8 mouse cellular contexts compared by ENCODE assay signal in genomic region chr9:21197981-21198380, GRCm38 (mm10). TPM values are rescaled to one million over a fixed set of nuclear protein-coding genes. Genes with fewer than 3 reads are reported as not detected.
DNase-seq lines count a peak whose midpoint lies in the region; ATAC-seq and TF ChIP-seq lines count a peak whose summit lies in the region.

No protein-coding gene starts in this region.

- WGBS in hindbrain, embryonic 13.5 days: 13% methylated on average over 4 of the region's 4 CpGs
- WGBS in limb, embryonic 14.5 days: 16% methylated on average over 4 of the region's 4 CpGs
- 65% methylated on average over 4 of the region's 4 CpGs for WGBS in liver, embryonic 12.5 days (ENCODE audit: insufficient replicate concordance)

- peak overlapping the region; percentile 89 for H3K9ac ChIP-seq in hindbrain, embryonic 13.5 days
- no peak overlapping the region for H3K9ac ChIP-seq in limb, embryonic 14.5 days (ENCODE audit: low read depth, low read length, severe bottlenecking)
- H3K9ac ChIP-seq in liver, embryonic 12.5 days: no peak overlapping the region

- peak; percentile 14 for DNase-seq in MN1 (ENCODE audit: low spot score)
- peak; percentile 77 for DNase-seq in embryo, embryonic 10 days (ENCODE audit: low spot score)
- DNase-seq in limb, embryonic 14.5 days (ENCODE audit: low spot score): no peak
- peak; percentile 90 for DNase-seq in telencephalon, adult 2 months (ENCODE audit: low read depth, low spot score)
- no peak for DNase-seq in spleen, postnatal 4 days (ENCODE audit: low spot score in 2 of 2)
- no peak for DNase-seq in adrenal gland, postnatal 36 days

- peak overlapping the region; percentile 89 for H3K4me2 ChIP-seq in hindbrain, embryonic 13.5 days
- peak overlapping the region; percentile 47; the same call in 1 of the 2 replicates for H3K4me2 ChIP-seq in limb, embryonic 14.5 days (replicated peaks; ENCODE audit: low read depth, low read length, severe bottlenecking)
- no peak overlapping the region for H3K4me2 ChIP-seq in liver, embryonic 12.5 days

- peak; percentile 84 for ATAC-seq in hindbrain, embryonic 13.5 days (ENCODE audit: low FRiP score)
- peak; percentile 76; the same call in 1 of the 2 replicates for ATAC-seq in limb, embryonic 14.5 days (ENCODE audit: low FRiP score, low read depth)
- ATAC-seq in liver, embryonic 12.5 days: no peak

- H3K36me3 ChIP-seq in hindbrain, embryonic 13.5 days: peaks cover 18% of the 10 kb centered on the region
- no peaks in the 10 kb centered on the region for H3K36me3 ChIP-seq in limb, embryonic 14.5 days (ENCODE audit: control insufficient read depth, insufficient read depth, low read length)
- peaks cover 5% of the 10 kb centered on the region; the same call in 1 of the 2 replicates for H3K36me3 ChIP-seq in liver, embryonic 12.5 days

- H3K27me3 ChIP-seq in hindbrain, embryonic 13.5 days: no peaks in the 10 kb centered on the region
- H3K27me3 ChIP-seq in limb, embryonic 14.5 days (ENCODE audit: control insufficient read depth, insufficient read depth, low read length): no peaks in the 10 kb centered on the region
- H3K27me3 ChIP-seq in liver, embryonic 12.5 days (replicated peaks): no peaks in the 10 kb centered on the region

- no peak for TF ChIP-seq POLR2A in limb, embryonic 14.5 days (IDR thresholded peaks at IDR 0.05; ENCODE audit: borderline replicate concordance, extremely low read depth, insufficient read depth, insufficient read length)

- peaks cover 38% of the 10 kb centered on the region for H3K4me1 ChIP-seq in hindbrain, embryonic 13.5 days (replicated peaks)
- peaks cover 6% of the 10 kb centered on the region; the same call in 1 of the 2 replicates for H3K4me1 ChIP-seq in limb, embryonic 14.5 days (ENCODE audit: control insufficient read depth, insufficient read depth, low read length)
- H3K4me1 ChIP-seq in liver, embryonic 12.5 days: peaks cover 8% of the 10 kb centered on the region

- H3K27ac ChIP-seq in hindbrain, embryonic 13.5 days: 0 out of 2 replicates have a peak overlapping the region, but pooled peaks have one; percentile 36
- no peak overlapping the region for H3K27ac ChIP-seq in limb, embryonic 14.5 days (replicated peaks; ENCODE audit: low read depth, low read length)
- H3K27ac ChIP-seq in liver, embryonic 12.5 days: no peak overlapping the region

- no peaks in the 10 kb centered on the region for H3K9me3 ChIP-seq in hindbrain, embryonic 13.5 days
- no peaks in the 10 kb centered on the region for H3K9me3 ChIP-seq in limb, embryonic 14.5 days (ENCODE audit: control insufficient read depth, low read length)
- no peaks in the 10 kb centered on the region for H3K9me3 ChIP-seq in liver, embryonic 12.5 days (replicated peaks)

- H3K4me3 ChIP-seq in hindbrain, embryonic 13.5 days: peak overlapping the region; percentile 61
- no peak overlapping the region for H3K4me3 ChIP-seq in limb, embryonic 14.5 days (replicated peaks; ENCODE audit: low read length)
- H3K4me3 ChIP-seq in liver, embryonic 12.5 days: no peak overlapping the region

RNA-seq across cellular contexts. Expression of gene Pde4a, which starts 32.5 kb away (rescaled TPM):
- 17.6 and 18.8 TPM in 2 replicates for polyA plus RNA-seq in hindbrain, embryonic 13.5 days (2015; fragmentation: Nextera tagmentation; extraction: Ambion mirVana)
- polyA plus RNA-seq in limb, embryonic 14.5 days (2012; rRNA removed): 5.7 and 7.1 TPM in 2 replicates
- polyA plus RNA-seq in limb, embryonic 14.5 days (2014; fragmentation: Nextera tagmentation; extraction: Ambion mirVana): 4.4 and 5.7 TPM in 2 replicates
- total RNA-seq in adrenal gland, postnatal 36 days (2021): 10 to 100 TPM in 1 of 2 experiments, 1 to 10 TPM in 1; 8.6 to 10.6 TPM
- 2.6 and 2.9 TPM in 2 replicates for polyA plus RNA-seq in liver, embryonic 12.5 days (2016; fragmentation: Nextera tagmentation; extraction: Ambion mirVana)

RNA-seq across cellular contexts. Expression of gene Keap1, which starts 41.2 kb away (rescaled TPM):
- 61.8 and 64.7 TPM in 2 replicates for polyA plus RNA-seq in hindbrain, embryonic 13.5 days (2015; fragmentation: Nextera tagmentation; extraction: Ambion mirVana)
- polyA plus RNA-seq in limb, embryonic 14.5 days (2012; rRNA removed): 52.8 and 73.8 TPM in 2 replicates
- 50.4 and 52.3 TPM in 2 replicates for polyA plus RNA-seq in limb, embryonic 14.5 days (2014; fragmentation: Nextera tagmentation; extraction: Ambion mirVana)
- 10 to 100 TPM; 45.8 to 46.0 TPM for total RNA-seq in adrenal gland, postnatal 36 days (2021)
- 39.8 and 41.6 TPM in 2 replicates for polyA plus RNA-seq in liver, embryonic 12.5 days (2016; fragmentation: Nextera tagmentation; extraction: Ambion mirVana)

RNA-seq across cellular contexts. Expression of gene Cdc37, which starts 48.2 kb away (rescaled TPM):
- polyA plus RNA-seq in hindbrain, embryonic 13.5 days (2015; fragmentation: Nextera tagmentation; extraction: Ambion mirVana): 221 and 223 TPM in 2 replicates
- 145 and 257 TPM in 2 replicates for polyA plus RNA-seq in limb, embryonic 14.5 days (2012; rRNA removed)
- 292 and 299 TPM in 2 replicates for polyA plus RNA-seq in limb, embryonic 14.5 days (2014; fragmentation: Nextera tagmentation; extraction: Ambion mirVana)
- total RNA-seq in adrenal gland, postnatal 36 days (2021): 100 to 1,000 TPM; 180 to 201 TPM
- polyA plus RNA-seq in liver, embryonic 12.5 days (2016; fragmentation: Nextera tagmentation; extraction: Ambion mirVana): 221 and 228 TPM in 2 replicates

RNA-seq across cellular contexts. Expression of gene S1pr5, which starts 50.3 kb away (rescaled TPM):
- polyA plus RNA-seq in hindbrain, embryonic 13.5 days (2015; fragmentation: Nextera tagmentation; extraction: Ambion mirVana): 2.8 and 3.4 TPM in 2 replicates
- polyA plus RNA-seq in limb, embryonic 14.5 days (2012; rRNA removed): 1.6 TPM in 2 replicates
- polyA plus RNA-seq in limb, embryonic 14.5 days (2014; fragmentation: Nextera tagmentation; extraction: Ambion mirVana): 1.1 and 2.5 TPM in 2 replicates
- total RNA-seq in adrenal gland, postnatal 36 days (2021): under 1 TPM in 1 of 2 experiments, not detected in 1; 0.99 TPM
- 0.10 and 0.12 TPM in 2 replicates for polyA plus RNA-seq in liver, embryonic 12.5 days (2016; fragmentation: Nextera tagmentation; extraction: Ambion mirVana)

Comparison
In these comparisons a context has a peak if more than half of its experiments do, and no peak if none do; other contexts are left out.
1. DNase-seq: peak in MN1 (single experiment), embryo, embryonic 10 days (single experiment) and telencephalon, adult 2 months (single experiment); none in limb, embryonic 14.5 days (single experiment), spleen, postnatal 4 days (0 of 2) and adrenal gland, postnatal 36 days (0 of 2).